In genomic region chr5:110595341-110595740, GRCm38 (mm10) we compare ENCODE assay signal across 15 mouse cellular contexts. TPM values are rescaled to one million over a fixed set of nuclear protein-coding genes. Genes with fewer than 3 reads are reported as not detected.
DNase-seq lines count a peak whose midpoint lies in the region; ATAC-seq lines count a peak whose summit lies in the region.
"Had no signal": no experiment of that assay in that cellular context is flagged by ENCODE, and none has a peak within 500 bp of the region (broad histone marks: within the 10 kb centered on the region; RNA-seq: fewer than 3 reads in every experiment).

No protein-coding gene starts in this region.

- H3K4me2 ChIP-seq in kidney, embryonic 16.5 days (replicated peaks; ENCODE audit: low read depth, low read length), result no peak overlapping the region
- no peak overlapping the region for H3K4me2 ChIP-seq in forebrain, embryonic 11.5 days (ENCODE audit: low read depth, low read length, severe bottlenecking)
- H3K4me2 ChIP-seq: embryonic facial prominence, embryonic 13.5 days; forebrain, embryonic 12.5 days; heart, embryonic 15.5 days; hindbrain, embryonic 15.5 days; kidney, embryonic 15.5 days had no signal

- no peak overlapping the region for H3K9ac ChIP-seq in kidney, embryonic 16.5 days (replicated peaks; ENCODE audit: low read length)
- no peak overlapping the region for H3K9ac ChIP-seq in forebrain, embryonic 11.5 days (ENCODE audit: low read length)
- H3K9ac ChIP-seq: embryonic facial prominence, embryonic 13.5 days; forebrain, embryonic 12.5 days; heart, embryonic 15.5 days; hindbrain, embryonic 15.5 days; kidney, embryonic 15.5 days had no signal

- intact Hi-C loops in left cerebral cortex, postnatal 14 days (cut with DNase I), result loop anchor here (5.0 kb wide), 2 partner anchors 33 to 73 kb away; no protein-coding TSS in a partner anchor
- intact Hi-C loops in left cerebral cortex, postnatal 10 days (cut with DNase I), result no loop called here

- H3K27me3 ChIP-seq in kidney, embryonic 16.5 days (ENCODE audit: insufficient read depth, low read length), result no peaks in the 10 kb centered on the region
- H3K27me3 ChIP-seq in forebrain, embryonic 11.5 days (ENCODE audit: control insufficient read depth, insufficient read depth, low read length), result no peaks in the 10 kb centered on the region
- H3K27me3 ChIP-seq: forebrain, embryonic 12.5 days; heart, embryonic 15.5 days; hindbrain, embryonic 15.5 days; kidney, embryonic 15.5 days had no signal

- DNase-seq in left cerebral cortex, postnatal 14 days (ENCODE audit: low spot score in 2 of 2), result peak; percentile 44 to 57
- no peak for DNase-seq in left cerebral cortex, postnatal 10 days (ENCODE audit: extremely low spot score in 1 of 2, low spot score in 2 of 2)
- peak; percentile 38 to 53 for DNase-seq in CD8-positive naive resting alpha-beta T cell, adult 2 months (ENCODE audit: low read depth in 2 of 2, low spot score in 2 of 2)
- peak; percentile 85 for DNase-seq in naive thymus-derived CD4-positive, alpha-beta T cell, adult 2 months (ENCODE audit: low read depth)
- no peak for DNase-seq in forebrain, embryonic 11.5 days (ENCODE audit: low spot score)
- DNase-seq: adrenal gland, postnatal 14 days; gastrocnemius, postnatal 36 days had no signal

- H3K9me3 ChIP-seq in kidney, embryonic 16.5 days (ENCODE audit: low read length), result no peaks in the 10 kb centered on the region
- no peaks in the 10 kb centered on the region for H3K9me3 ChIP-seq in forebrain, embryonic 11.5 days (ENCODE audit: control insufficient read depth, low read length)
- H3K9me3 ChIP-seq: embryonic facial prominence, embryonic 13.5 days; forebrain, embryonic 12.5 days; heart, embryonic 15.5 days; hindbrain, embryonic 15.5 days; kidney, embryonic 15.5 days had no signal

- H3K27ac ChIP-seq in kidney, embryonic 16.5 days (ENCODE audit: low read length), result no peak overlapping the region
- H3K27ac ChIP-seq in forebrain, embryonic 11.5 days (ENCODE audit: low read depth, low read length), result no peak overlapping the region
- H3K27ac ChIP-seq: embryonic facial prominence, embryonic 13.5 days; forebrain, embryonic 12.5 days; heart, embryonic 15.5 days; hindbrain, embryonic 15.5 days; kidney, embryonic 15.5 days had no signal

- no peak overlapping the region for H3K4me3 ChIP-seq in kidney, embryonic 16.5 days (ENCODE audit: low read length)
- no peak overlapping the region for H3K4me3 ChIP-seq in forebrain, embryonic 11.5 days (ENCODE audit: low read depth, low read length)
- H3K4me3 ChIP-seq: embryonic facial prominence, embryonic 13.5 days; forebrain, embryonic 12.5 days; heart, embryonic 15.5 days; hindbrain, embryonic 15.5 days; kidney, embryonic 15.5 days had no signal

- WGBS in kidney, embryonic 16.5 days, result 92% methylated on average over 10 of the region's 10 CpGs
- WGBS in forebrain, embryonic 11.5 days, result 95% methylated on average over 10 of the region's 10 CpGs

- peaks cover 18% of the 10 kb centered on the region for H3K4me1 ChIP-seq in kidney, embryonic 16.5 days (ENCODE audit: insufficient read depth, low read length)
- H3K4me1 ChIP-seq in forebrain, embryonic 11.5 days (replicated peaks; ENCODE audit: control insufficient read depth, insufficient read depth, low read length), result no peaks in the 10 kb centered on the region
- H3K4me1 ChIP-seq: forebrain, embryonic 12.5 days had no signal

- peak; percentile 68 for ATAC-seq in granulocyte monocyte progenitor cell, adult 5-6 weeks (replicated peaks; ENCODE audit: poor library complexity, severe bottlenecking)
- ATAC-seq in kidney, embryonic 16.5 days (ENCODE audit: low FRiP score, low TSS enrichment), result no peak
- no peak for ATAC-seq in forebrain, embryonic 11.5 days (replicated peaks; ENCODE audit: low FRiP score)

- H3K36me3 ChIP-seq in kidney, embryonic 16.5 days (ENCODE audit: insufficient read depth, low read length), result no peaks in the 10 kb centered on the region
- no peaks in the 10 kb centered on the region for H3K36me3 ChIP-seq in forebrain, embryonic 11.5 days (ENCODE audit: control insufficient read depth, insufficient read depth, low read length)
- H3K36me3 ChIP-seq: embryonic facial prominence, embryonic 13.5 days; forebrain, embryonic 12.5 days; heart, embryonic 15.5 days; hindbrain, embryonic 15.5 days; kidney, embryonic 15.5 days had no signal

RNA-seq across cellular contexts. Expression of gene Galnt9, which starts 51.2 kb away (rescaled TPM):
- total RNA-seq in left cerebral cortex, postnatal 14 days (2021), result 10 to 100 TPM; 83.1 to 88.7 TPM
- 10 to 100 TPM; 64.1 to 67.4 TPM for total RNA-seq in left cerebral cortex, postnatal 10 days (2021)
- not detected in 2 replicates for total RNA-seq in granulocyte monocyte progenitor cell, adult 5-6 weeks (2014; fragmentation: Nextera tagmentation)
- total RNA-seq in granulocyte monocyte progenitor cell, adult 5-6 weeks (2017), result 0.43 TPM in 1 of 2 replicates, not detected in the other
- 0.44 and 0.69 TPM in 2 replicates for polyA plus RNA-seq in kidney, embryonic 16.5 days (2015; fragmentation: Nextera tagmentation; extraction: Ambion mirVana)
- 1.6 and 2.1 TPM in 2 replicates for polyA plus RNA-seq in forebrain, embryonic 11.5 days (2014; fragmentation: Nextera tagmentation; extraction: Ambion mirVana)
- total RNA-seq: adrenal gland, postnatal 14 days; gastrocnemius, postnatal 36 days had no signal
- polyA plus RNA-seq: limb, embryonic 11.5 days had no signal

RNA-seq across cellular contexts. Expression of gene Noc4l, which starts 57.9 kb away (rescaled TPM):
- total RNA-seq in left cerebral cortex, postnatal 14 days (2021), result 10 to 100 TPM; 26.6 to 26.8 TPM
- total RNA-seq in left cerebral cortex, postnatal 10 days (2021), result 10 to 100 TPM; 30.9 to 32.7 TPM
- total RNA-seq in granulocyte monocyte progenitor cell, adult 5-6 weeks (2014; fragmentation: Nextera tagmentation), result 43.4 and 59.0 TPM in 2 replicates
- 32.9 and 78.6 TPM in 2 replicates for total RNA-seq in granulocyte monocyte progenitor cell, adult 5-6 weeks (2017)
- 58.9 and 65.0 TPM in 2 replicates for polyA plus RNA-seq in kidney, embryonic 16.5 days (2015; fragmentation: Nextera tagmentation; extraction: Ambion mirVana)
- polyA plus RNA-seq in forebrain, embryonic 11.5 days (2014; fragmentation: Nextera tagmentation; extraction: Ambion mirVana), result 68.9 and 78.2 TPM in 2 replicates

RNA-seq across cellular contexts. Expression of gene Ddx51, which starts 57.9 kb away (rescaled TPM):
- 10 to 100 TPM; 23.1 to 26.2 TPM for total RNA-seq in left cerebral cortex, postnatal 14 days (2021)
- total RNA-seq in left cerebral cortex, postnatal 10 days (2021), result 10 to 100 TPM; 27.3 to 27.6 TPM
- 12.0 and 68.1 TPM in 2 replicates for total RNA-seq in granulocyte monocyte progenitor cell, adult 5-6 weeks (2014; fragmentation: Nextera tagmentation)
- 9.7 and 9.9 TPM in 2 replicates for total RNA-seq in granulocyte monocyte progenitor cell, adult 5-6 weeks (2017)
- polyA plus RNA-seq in kidney, embryonic 16.5 days (2015; fragmentation: Nextera tagmentation; extraction: Ambion mirVana), result 19.8 and 28.2 TPM in 2 replicates
- 41.9 and 43.0 TPM in 2 replicates for polyA plus RNA-seq in forebrain, embryonic 11.5 days (2014; fragmentation: Nextera tagmentation; extraction: Ambion mirVana)

Comparison
In these comparisons a context has a peak if more than half of its experiments do, and no peak if none do; other contexts are left out.
1. DNase-seq: peak in left cerebral cortex, postnatal 14 days (2 of 2), CD8-positive naive resting alpha-beta T cell, adult 2 months (2 of 2) and naive thymus-derived CD4-positive, alpha-beta T cell, adult 2 months (single experiment); none in left cerebral cortex, postnatal 10 days (0 of 2) and forebrain, embryonic 11.5 days (single experiment).
2. RNA of gene Galnt9, which starts 51.2 kb away (total RNA-seq): 83.1 to 88.7 TPM in left cerebral cortex, postnatal 14 days and 64.1 to 67.4 TPM in left cerebral cortex, postnatal 10 days; 0.43 TPM in granulocyte monocyte progenitor cell, adult 5-6 weeks; every median in the first group is over 10 times any median in the second.